Mouse (Mus musculus): Measurements from ENCODE around the gene Srgap3.
"Not testable (repeated sequence)": the region's sequence is repeated elsewhere in the genome, so short reads cannot be mapped to it uniquely, and the experiment has no call there.

Srgap3 gene

GRCm38 (mm10) chr6:112752517-112752916 lies 194.5 kb downstream of the Srgap3 start:
- DNase-seq (ENCODE audit: low read depth, low spot score): no peak

GRCm38 (mm10) chr6:112752007-112752406 lies 195.1 kb downstream of the Srgap3 start:
- no peak for DNase-seq (ENCODE audit: low read depth, low spot score)

GRCm38 (mm10) chr6:112742297-112742696 lies 204.8 kb downstream of the Srgap3 start:
- DNase-seq (ENCODE audit: low read depth, low spot score): no peak

- no peak for DNase-seq (ENCODE audit: low read depth, low spot score)
These were observed 205.3 kb downstream of the Srgap3 start for GRCm38 (mm10) chr6:112741766-112742165.

- no peak for DNase-seq (ENCODE audit: low read depth, low spot score)
These were observed 207.4 kb downstream of the Srgap3 start for GRCm38 (mm10) chr6:112739635-112740034.

GRCm38 (mm10) chr6:112738924-112739323 lies 208.1 kb downstream of the Srgap3 start:
- DNase-seq (ENCODE audit: low read depth, low spot score): no peak

- DNase-seq (ENCODE audit: low read depth, low spot score): no peak
These were observed 210.6 kb downstream of the Srgap3 start for GRCm38 (mm10) chr6:112736471-112736870.

GRCm38 (mm10) chr6:112735054-112735453 lies 212.0 kb downstream of the Srgap3 start:
- DNase-seq (ENCODE audit: low read depth, low spot score): no peak

GRCm38 (mm10) chr6:112733942-112734341 lies 213.1 kb downstream of the Srgap3 start:
- no peak for DNase-seq (ENCODE audit: low read depth, low spot score)

GRCm38 (mm10) chr6:112732434-112732833 lies 214.6 kb downstream of the Srgap3 start:
- no peak for DNase-seq (ENCODE audit: low read depth, low spot score)

- no peak for DNase-seq (ENCODE audit: low read depth, low spot score)
These were observed 215.7 kb downstream of the Srgap3 start for GRCm38 (mm10) chr6:112731386-112731785.

GRCm38 (mm10) chr6:112728760-112729422 lies 218.2 kb downstream of the Srgap3 start:
- peak; percentile 89 for DNase-seq (ENCODE audit: low read depth, low spot score)

GRCm38 (mm10) chr6:112725468-112725867 lies 221.6 kb downstream of the Srgap3 start:
- no peak for DNase-seq (ENCODE audit: low read depth, low spot score)

GRCm38 (mm10) chr6:112720409-112721080 lies 226.5 kb downstream of the Srgap3 start:
- DNase-seq (ENCODE audit: low read depth, low spot score): no peak

GRCm38 (mm10) chr6:112719983-112720382 lies 227.1 kb downstream of the Srgap3 start:
- no peak for DNase-seq (ENCODE audit: low read depth, low spot score)

- no peak for DNase-seq (ENCODE audit: low read depth, low spot score)
These were observed 229.9 kb downstream of the Srgap3 start for GRCm38 (mm10) chr6:112717168-112717567.

- no peak for DNase-seq (ENCODE audit: low read depth, low spot score)
These were observed 233.1 kb downstream of the Srgap3 start for GRCm38 (mm10) chr6:112713951-112714350.

- DNase-seq (ENCODE audit: low read depth, low spot score): not testable (repeated sequence)
These were observed 244.8 kb downstream of the Srgap3 start for GRCm38 (mm10) chr6:112702296-112702695.

GRCm38 (mm10) chr6:112700392-112700791 lies 246.7 kb downstream of the Srgap3 start:
- peak; percentile 53 for DNase-seq (ENCODE audit: low read depth, low spot score)

GRCm38 (mm10) chr6:112699115-112699514 lies 248.0 kb downstream of the Srgap3 start:
- DNase-seq (ENCODE audit: low read depth, low spot score): no peak

- DNase-seq (ENCODE audit: low read depth, low spot score): peak; percentile 94
These were observed 250.8 kb downstream of the Srgap3 start, which contains the start of gene Rad18 for GRCm38 (mm10) chr6:112696056-112696950. Rad18 (minus strand) TSS chr6:112696686.

GRCm38 (mm10) chr6:112694492-112694891 lies 252.6 kb downstream of the Srgap3 start:
- DNase-seq (ENCODE audit: low read depth, low spot score): no peak

Data from mesoderm, embryonic 11.5 days (tissue).